Mouse (Mus musculus) thymus, postnatal 36 days (tissue): ENCODE results near the gene Gbf1.

Source experiments
- DNase-seq, 2 experiments: peaks; one replicate each; pipeline ENCODE4 v3.0.0; 2022; ENCODE audit warnings: mixed read lengths in 2 of 2

Gene Gbf1

DNA sequence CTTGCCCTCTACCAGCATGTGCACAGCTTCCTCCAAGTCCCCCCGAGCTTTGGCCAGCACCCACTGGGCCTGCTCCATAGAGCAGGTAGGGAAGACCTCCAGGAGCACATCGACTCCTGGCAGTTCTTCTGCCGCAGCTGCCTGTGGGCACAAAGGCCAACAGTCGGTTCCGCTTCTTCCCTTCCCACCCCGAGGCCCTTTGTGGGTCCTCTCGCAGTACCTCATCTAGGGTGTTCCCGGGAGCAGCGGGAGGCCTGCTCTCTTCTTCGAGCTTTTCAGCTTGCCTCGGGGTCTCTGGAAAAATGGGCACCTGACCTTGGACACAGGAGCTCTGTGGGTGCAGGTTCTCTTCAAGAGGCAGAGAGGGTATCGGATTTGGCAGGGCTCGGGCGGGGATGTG lies 179.0 kb downstream of the Gbf1 start:
- no peak for DNase-seq

- no peak for DNase-seq
Measured at GRCm38 (mm10) chr19:46331936-46332335, 179.6 kb downstream of the Gbf1 start.

DNA sequence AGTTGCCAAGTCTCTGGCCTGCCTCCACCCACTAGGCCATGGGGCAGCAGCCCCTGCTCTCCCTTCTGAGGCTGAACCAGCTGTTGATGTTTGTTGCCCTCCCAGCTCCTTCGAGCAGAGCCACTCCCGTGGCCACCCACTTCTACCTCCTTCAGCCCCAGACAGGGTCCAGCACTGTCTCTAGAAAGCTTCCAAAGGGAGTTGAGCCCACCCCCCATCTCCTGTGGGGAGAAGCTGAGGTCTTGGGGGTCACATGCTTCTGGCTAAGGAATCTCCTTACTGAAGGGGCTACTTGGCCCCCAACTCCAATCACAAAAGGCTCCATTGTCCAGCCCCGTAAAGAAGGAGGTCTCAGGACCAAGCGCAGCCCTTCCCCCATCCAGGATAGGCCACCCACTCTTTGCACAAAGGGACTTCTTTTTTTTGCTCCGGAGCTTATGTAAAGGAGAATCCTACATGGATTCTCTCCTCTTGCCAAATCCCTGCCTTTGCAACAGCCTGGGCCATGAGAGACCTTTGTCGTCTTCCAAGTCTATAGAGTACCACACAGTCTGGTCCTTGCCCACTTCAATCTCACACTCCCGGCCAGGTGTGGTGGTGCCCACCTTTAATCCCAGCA lies 180.5 kb downstream of the Gbf1 start:
- no peak for DNase-seq

DNA sequence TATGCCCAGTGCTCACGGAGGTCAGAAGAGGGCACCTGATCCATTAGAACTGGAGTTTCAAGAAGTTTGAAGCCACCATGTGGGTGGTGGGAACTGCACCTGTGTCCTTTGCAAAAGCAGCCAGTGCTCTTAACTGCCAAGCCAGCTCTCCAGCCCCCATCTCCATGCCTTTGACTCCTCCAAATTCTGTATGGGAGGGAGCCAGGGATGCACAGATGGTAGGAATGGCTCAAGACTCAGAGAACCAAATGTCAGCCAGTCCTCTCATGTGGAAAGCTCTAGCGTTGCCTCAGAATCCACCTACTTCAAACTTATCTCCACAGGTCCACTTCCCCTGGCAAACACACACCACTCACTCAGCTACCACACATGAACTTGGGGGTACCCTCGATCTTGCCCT lies 181.6 kb downstream of the Gbf1 start:
- DNase-seq = no peak
